Mouse (Mus musculus) MN1 (cell line): ENCODE measurements around the gene Wdr41.

Experiments
- DNase-seq: peaks from one replicate; pipeline ENCODE4 v3.0.0-alpha.2; 2016; ENCODE audit warnings: low spot score

The Wdr41 gene

DNA sequence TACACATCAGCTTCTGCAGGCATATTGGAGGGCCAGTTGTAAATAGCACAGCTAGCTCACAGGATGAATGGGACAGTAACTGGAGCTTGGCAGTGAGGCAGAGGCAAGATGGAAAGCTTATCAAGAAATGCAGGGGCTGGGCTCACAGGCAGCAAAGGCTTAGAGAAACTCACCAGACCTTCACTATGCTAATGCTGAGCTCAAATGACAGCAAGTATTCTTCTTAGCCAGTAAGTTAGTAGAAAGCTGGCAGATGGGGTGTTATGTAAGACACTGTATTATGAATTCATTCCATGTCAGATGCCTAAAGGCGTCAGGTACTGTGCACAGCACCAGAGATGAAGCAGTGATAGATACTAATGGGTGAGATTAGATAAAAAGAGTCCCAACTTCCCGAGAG, 58.6 kb downstream of the Wdr41 start:
- DNase-seq: no peak

DNA sequence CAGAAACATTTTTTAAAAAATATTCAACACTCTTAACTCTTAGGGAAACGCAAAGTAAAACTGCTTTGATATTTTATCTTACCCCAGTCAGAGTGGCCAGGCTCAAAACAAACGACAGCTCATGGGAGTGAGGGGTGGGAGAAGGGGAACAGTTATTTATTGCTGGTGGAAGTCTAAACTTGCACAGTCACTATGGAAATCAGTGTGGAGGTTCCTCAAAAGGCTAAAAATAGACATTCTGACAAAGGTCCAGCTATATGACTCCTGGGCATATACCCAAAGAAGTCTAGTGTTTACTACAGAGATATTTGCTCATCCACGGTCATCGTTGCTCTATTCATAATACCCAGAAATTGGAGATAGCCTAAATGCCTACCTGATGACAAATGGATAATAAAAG, 62.1 kb downstream of the Wdr41 start:
- DNase-seq: no peak

DNA sequence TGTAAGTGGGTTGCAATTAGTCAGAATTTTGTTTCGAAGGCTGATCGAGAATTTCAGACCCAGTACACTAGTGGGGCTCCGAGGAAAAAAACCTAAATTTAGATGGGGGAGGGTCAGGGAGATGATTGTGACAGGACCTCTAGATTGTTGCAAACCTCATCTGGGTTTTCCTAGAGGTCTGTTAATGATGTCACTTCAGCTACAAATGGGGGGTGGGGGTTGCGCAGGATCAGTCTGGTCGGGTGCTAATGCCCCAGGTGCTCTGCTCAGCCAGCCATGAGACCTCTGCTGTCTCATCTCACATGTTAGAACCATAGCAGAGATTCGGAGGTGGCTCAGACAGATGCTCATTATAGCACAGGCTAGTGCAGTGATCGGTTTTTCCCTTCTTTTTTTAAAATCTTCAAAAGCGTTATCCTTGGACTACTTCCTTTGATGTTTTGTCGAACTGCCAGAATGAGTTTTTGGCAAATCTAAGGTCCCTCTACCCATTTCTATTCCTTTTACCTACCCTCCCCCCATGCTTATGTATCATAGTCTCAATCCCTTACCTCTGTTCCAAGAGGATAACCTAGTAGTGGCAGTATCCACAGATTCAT, 64.1 kb downstream of the Wdr41 start:
- DNase-seq: no peak

DNA sequence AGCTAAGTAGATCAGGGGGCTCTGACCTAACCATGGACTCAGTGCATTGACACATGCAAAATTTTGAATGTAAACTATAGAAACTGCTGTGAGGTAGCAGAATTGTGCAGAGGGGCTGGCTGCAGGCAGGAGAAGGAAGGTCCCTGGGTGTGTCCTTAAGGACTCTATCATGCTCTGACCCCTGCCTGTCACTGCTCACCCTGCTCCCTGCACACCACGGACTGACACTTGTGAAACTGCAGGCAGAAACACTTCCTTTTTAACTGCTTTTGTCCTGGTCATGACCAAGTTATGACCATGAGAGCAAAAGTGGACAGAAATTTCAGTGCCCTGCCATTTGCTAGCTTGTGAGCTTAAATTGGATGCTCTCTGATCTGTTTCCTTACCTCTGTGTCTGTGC, 68.0 kb downstream of the Wdr41 start:
- DNase-seq: no peak

DNA sequence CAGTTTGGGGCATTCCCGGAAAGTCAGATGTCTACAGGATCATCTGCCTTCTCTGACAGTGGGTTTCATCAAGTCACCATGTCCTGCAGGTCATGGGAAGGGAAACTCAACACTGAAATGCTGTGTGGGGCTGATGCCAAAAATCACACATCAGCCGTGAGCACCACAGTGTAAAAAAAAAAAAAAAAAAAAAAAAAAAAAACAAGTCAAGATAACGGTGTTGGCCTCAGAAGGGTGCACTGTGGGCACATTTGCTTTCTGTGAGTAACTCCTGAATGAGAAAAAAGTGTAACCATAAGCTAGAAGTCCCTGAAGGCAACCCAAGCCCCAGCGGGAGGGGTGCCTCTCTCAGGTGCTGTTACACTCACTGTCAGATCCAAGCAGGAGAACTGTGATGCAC, 74.3 kb downstream of the Wdr41 start:
- no peak for DNase-seq

DNA sequence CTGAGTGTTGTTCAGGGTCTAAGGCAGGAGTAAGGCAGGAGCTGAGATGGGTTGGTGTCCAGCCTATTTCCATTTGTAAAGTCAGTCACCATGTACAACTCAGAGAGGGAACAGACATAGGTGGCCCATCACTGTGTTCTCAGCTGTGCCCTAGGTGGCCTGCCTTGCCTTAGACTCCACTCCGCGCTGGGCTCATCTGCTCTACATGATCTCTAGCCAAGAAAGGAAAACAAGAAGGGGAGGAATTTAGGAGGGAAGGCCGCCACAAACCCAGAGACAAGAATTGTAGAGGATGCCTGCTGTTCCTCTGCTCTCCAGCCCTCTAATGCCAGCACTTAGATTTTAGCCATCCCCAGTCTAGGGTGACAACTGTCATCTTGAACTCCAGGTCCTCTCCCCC, 76.3 kb downstream of the Wdr41 start:
- no peak for DNase-seq

DNA sequence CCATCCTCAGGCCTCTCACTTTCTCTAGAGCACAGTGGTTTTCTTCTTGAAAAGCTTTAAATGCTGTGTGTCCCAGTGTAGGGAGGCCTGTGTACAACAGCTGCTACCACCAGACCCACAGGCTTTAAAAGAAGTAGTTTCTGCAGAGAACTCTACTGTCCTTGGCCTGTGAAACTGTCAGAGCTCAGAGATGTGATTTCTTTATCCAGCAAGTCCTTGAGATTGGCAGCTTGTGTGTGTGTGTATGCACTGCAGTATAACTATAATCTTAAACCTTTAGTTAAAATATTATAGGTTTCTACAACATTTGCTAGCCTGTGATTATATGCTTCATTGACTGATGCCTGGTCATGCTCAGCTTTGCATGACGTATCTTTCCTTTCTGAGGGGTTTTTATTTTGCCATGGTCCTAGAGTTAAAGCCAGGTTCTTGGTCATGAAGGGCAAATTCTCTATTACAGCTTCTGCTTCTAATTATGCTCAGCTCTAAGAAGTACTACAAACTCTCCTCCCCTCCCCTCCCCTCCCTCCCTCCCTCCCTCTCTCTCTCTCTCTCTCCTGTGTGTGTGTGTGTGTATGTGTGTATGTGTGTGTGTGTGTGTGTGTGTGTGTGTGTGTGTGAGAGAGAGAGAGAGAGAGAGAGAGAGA, 79.7 kb downstream of the Wdr41 start:
- no peak for DNase-seq

DNA sequence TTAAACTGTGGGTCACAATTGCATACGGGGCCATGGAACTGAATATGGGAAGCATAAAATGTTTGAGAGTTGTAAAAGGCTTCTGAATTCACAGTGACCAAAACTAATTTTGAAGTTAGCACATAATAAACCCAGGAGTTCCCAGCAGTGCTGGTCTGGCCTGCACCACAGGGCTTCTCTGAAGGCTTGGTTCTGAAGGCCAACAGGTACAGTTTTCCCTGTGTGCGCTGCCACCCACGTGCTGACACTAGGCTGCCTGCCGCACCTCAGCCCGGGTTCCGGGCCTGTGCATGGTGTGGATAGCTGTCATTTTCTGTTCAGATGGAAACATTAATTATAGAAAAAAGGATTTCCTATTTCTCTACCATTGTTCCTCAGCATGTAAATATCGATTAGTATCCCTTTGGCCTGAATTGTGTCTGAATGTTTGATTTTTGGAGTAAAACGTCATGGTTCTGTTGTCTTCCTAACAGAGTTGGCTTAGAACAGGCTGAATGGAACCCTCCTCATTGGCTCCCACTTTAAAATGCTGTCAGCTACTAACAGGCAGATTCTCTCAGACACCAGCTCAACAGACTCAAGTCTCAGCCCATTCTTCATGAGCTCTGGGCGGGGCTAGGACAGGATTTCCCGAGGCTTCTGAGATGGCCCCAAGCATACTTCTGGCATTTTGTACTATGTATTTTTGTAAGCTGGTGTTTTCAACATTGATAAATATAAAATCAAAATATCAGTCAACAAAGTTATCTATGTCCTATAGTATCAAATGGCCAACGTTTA, 80.5 kb downstream of the Wdr41 start:
- no peak for DNase-seq

DNA sequence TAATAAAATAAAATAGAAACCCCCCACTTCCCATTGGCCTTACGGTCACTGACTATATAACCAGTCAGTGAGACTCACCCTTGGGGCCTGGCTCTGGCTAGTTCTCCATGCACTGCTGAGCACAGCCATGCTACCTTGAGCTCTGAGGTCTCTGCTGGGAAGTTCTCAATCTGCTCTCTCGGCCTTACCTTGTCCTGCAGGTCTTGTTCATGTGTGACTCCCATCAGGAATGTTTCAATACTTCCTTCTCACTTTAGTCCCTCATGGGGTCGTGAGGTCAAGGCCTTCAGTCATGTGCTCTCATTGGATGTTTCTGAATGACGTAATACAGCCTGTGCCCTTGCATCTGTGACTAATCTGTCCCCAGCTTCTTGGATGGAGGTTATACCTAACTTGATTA, 82.7 kb downstream of the Wdr41 start:
- no peak for DNase-seq

DNA sequence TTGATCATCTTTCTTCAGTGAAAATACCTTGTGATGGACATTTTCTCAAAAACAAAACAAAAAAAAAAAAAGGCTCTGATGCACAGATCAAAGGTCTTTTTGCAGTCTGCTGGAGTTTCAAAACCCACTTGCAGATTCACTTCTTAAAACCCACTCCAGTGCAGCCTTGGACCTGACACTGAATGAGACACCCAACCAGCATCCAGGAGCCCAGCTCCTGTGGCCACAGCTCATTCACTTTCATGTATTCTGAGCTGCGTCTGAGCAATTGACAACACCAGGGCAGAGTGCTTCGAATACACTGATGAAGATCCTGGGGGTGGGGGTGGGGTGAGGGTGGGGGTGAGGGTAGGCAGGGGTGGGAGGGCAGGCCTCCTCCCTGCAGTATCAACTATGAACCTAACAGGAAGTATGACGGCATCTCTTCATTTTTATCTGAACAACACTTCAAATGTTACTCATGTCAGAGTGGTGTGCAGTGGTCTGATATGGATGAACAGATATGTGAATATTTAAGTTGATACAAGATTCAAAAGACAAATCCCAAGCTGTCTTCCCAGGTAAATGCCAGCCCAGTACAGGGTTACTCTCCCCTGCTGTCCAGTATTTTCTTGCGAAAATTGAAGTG, 87.4 kb downstream of the Wdr41 start:
- no peak for DNase-seq

DNA sequence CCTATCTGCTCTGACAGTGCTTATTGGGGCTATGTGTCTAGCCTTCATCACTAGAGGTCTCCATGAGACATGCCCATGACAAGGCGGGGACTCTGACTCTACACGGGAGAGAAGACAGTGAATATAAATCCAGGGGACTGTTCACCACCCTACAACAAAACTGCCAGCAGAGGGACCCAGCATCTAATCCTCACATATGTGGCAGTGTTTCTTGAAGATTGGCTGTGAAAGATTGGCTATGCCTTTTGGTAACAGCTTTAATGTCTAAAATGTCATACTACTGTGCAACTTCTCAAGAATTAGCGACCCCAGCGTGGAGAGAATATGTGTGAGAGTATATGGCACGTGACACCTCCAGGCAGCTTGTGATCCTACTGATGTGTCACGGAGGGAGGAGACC, 91.7 kb downstream of the Wdr41 start:
- DNase-seq: no peak

DNA sequence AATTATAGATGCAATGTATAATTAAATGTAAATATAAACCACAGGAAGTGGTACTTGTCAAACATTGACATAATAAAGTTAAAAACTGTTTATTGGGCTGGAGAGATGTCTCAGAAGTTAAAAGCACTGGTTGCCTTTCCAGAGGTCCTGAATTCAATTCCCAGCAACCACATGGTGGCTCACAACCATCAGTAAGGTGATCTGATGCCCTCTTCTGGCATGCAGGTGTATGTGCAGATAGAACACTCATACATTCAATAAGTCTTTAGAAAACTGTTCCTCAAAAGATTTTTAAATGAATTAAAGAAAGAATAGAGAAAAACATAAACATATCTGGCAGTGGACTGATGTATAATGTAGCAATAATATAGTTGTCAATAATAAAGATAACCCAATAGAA, 94.1 kb downstream of the Wdr41 start:
- no peak for DNase-seq
